Mouse (Mus musculus): Measurements from ENCODE around the gene Gm20388. TPM values are rescaled to one million over a fixed set of nuclear protein-coding genes. Genes with fewer than 3 reads are reported as not detected.

Gm20388 gene
- polyA plus RNA-seq, 1 experiment, result 23.9 TPM

DNA sequence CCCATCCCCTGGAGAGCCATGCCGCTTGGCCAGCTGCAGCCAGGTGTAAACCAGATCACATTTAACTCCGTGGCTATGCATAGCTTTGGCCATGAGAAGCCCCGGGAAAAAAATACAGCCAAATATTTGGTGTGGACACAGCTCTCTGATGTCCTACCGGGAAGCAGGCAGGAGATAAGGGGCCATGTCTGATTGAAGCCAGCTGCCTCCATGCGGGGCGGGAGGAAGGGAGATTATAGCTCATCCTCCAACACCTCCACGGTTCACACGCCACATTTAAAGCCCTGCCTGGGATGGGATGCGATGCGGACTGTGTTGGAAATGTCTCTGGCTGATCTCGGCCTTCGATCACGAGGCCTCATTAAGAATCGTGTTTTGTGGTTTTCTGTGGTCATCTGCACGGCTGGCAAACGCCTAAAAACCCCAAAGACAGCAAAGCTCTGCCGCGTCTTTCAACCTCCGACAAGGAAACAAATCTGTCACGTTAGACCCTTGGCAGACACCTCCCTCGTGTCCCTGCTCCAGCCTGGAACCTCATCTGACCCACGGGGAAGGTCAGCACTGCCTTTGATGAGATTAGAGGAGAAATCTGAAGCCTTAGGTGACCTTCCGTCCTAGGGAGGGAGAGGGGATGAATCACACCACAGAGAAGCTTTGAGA, 2165.7 kb downstream of the Gm20388 start:
- no peak overlapping the region for H3K27ac ChIP-seq (ENCODE audit: insufficient read depth, low read length)
- no peak overlapping the region for H3K4me3 ChIP-seq (ENCODE audit: insufficient read depth, low read length)
- TF ChIP-seq POLR2A (IDR thresholded peaks at IDR 0.05; ENCODE audit: extremely low read depth, insufficient read depth, low read length) (no peak), CTCF (IDR thresholded peaks at IDR 0.05; ENCODE audit: extremely low read depth, insufficient read depth, low read length) (no peak)
- H3K4me1 ChIP-seq (ENCODE audit: control insufficient read depth, insufficient read depth, low read length), result no peaks in the 10 kb centered on the region

DNA sequence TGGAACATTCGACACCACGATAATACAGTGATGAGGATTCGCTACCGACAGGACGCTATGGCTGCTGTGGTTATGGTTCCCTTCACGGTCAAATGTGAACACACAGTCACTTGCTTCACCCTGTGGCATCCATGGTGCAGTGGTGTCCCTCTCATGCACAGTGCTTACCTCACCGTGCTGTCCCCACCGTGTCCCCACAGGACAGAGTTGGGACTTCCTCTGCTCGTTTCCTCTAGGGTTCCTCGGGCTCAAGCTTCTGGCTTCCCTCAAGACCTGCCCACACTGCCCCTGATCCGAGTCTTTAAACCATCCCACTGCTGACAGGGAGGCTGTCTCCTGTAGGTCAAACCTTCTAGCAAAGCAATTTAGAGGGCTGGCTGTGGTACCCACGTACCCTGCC, 2167.7 kb downstream of the Gm20388 start:
- Histone ChIP-seq H3K4me1 (ENCODE audit: control insufficient read depth, insufficient read depth, low read length) (no peaks in the 10 kb centered on the region), H3K27ac (ENCODE audit: insufficient read depth, low read length) (no peak overlapping the region), H3K4me3 (ENCODE audit: insufficient read depth, low read length) (no peak overlapping the region)
- TF ChIP-seq CTCF (IDR thresholded peaks at IDR 0.05; ENCODE audit: extremely low read depth, insufficient read depth, low read length) (no peak), POLR2A (IDR thresholded peaks at IDR 0.05; ENCODE audit: extremely low read depth, insufficient read depth, low read length) (no peak)

DNA sequence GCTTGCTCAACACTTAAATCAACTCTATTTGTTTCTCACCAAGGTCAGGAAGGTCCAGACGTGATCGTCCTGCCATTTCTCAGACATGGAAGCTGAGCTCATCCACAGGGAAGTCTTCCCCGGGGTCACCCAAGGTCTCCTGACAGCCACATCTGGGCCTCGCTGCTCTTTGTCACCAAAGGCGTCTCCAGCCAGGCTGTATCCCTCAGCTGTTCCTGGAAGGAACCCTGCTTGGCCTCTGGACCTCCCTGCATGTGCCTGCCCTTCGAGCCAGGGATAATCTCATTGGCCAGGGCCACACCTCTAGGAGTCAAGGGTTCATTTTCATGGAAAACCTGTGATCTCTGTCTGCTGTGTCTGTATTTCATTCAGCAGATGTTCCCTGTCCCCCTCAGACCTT, 2168.5 kb downstream of the Gm20388 start:
- no peak overlapping the region for H3K27ac ChIP-seq (ENCODE audit: insufficient read depth, low read length)
- H3K4me3 ChIP-seq (ENCODE audit: insufficient read depth, low read length), result no peak overlapping the region
- no peaks in the 10 kb centered on the region; the same call in 1 of the 2 replicates for H3K4me1 ChIP-seq (ENCODE audit: control insufficient read depth, insufficient read depth, low read length)
- TF ChIP-seq CTCF (IDR thresholded peaks at IDR 0.05; ENCODE audit: extremely low read depth, insufficient read depth, low read length) (no peak), POLR2A (IDR thresholded peaks at IDR 0.05; ENCODE audit: extremely low read depth, insufficient read depth, low read length) (no peak)

DNA sequence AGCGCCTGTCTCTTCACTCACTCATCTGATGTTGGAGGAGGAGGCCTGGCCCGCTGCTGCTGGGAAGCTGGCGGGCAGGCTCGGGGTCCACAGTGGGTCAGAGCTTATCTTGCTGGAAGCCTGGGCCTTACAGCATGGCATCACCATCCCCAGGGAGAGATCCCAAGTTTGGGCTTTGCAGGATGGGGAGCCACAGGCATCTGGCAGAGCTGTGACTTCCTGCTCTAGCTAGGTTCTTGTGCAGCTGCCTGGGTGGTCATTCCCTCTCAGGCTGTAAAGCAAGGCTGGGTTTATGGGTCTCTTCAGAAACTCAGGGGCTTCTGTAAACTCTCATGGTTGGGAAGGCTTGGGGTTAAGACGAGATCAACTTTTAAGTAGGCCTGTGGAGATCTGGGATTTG, 2169.7 kb downstream of the Gm20388 start:
- TF ChIP-seq CTCF (IDR thresholded peaks at IDR 0.05; ENCODE audit: extremely low read depth, insufficient read depth, low read length) (no peak), POLR2A (IDR thresholded peaks at IDR 0.05; ENCODE audit: extremely low read depth, insufficient read depth, low read length) (no peak)

DNA sequence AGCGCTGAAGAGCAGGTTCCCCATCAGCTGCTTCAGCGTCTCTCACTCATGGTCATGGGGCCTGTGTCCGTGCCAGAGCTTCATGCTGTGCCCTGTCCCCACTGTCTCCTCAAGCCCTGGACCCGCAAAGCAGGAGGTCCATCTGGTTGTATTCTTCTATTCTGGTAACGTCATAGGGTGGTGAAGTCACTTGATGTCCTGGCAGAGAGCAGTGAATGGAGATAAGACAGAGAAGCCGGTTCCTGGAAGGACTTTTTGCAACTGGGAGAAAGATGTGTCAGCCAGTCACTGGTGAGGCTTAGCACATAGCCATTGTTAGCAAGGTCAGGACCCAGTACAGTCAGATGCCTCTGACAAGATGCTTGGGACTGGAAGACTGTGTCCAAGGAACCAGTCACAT, 2172.8 kb downstream of the Gm20388 start:
- no peak overlapping the region for H3K4me3 ChIP-seq (ENCODE audit: insufficient read depth, low read length)
- no peak for TF ChIP-seq CTCF (IDR thresholded peaks at IDR 0.05; ENCODE audit: extremely low read depth, insufficient read depth, low read length)
- TF ChIP-seq POLR2A (IDR thresholded peaks at IDR 0.05; ENCODE audit: extremely low read depth, insufficient read depth, low read length), result no peak
- H3K27ac ChIP-seq (ENCODE audit: insufficient read depth, low read length), result no peak overlapping the region
- peaks cover 6% of the 10 kb centered on the region for H3K4me1 ChIP-seq (ENCODE audit: control insufficient read depth, insufficient read depth, low read length)

More for the DNA sequence above, 2169.7 kb downstream of the Gm20388 start:
- no peak overlapping the region for H3K27ac ChIP-seq (ENCODE audit: insufficient read depth, low read length)
- no peak overlapping the region for H3K4me3 ChIP-seq (ENCODE audit: insufficient read depth, low read length)
- peaks cover 2% of the 10 kb centered on the region for H3K4me1 ChIP-seq (ENCODE audit: control insufficient read depth, insufficient read depth, low read length)

DNA sequence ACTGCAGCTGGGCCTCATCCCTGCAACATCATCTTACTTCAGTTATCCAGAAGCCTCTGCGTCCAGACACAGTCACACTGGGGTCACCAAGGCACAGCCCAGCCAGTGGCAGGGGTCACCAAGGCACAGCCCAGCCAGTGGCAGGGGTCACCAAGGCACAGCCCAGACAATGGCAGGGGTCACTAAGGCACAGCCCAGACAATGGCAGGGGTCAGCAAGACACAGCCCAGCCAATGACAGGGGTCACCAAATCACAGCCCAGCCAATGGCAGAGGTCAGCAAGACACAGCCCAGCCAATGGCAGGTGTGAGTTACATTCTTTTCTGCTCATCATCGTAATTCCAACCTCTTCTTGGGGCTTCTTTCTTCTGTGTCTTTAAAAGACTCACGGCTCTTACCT, 2173.5 kb downstream of the Gm20388 start:
- Histone ChIP-seq H3K4me1 (ENCODE audit: control insufficient read depth, insufficient read depth, low read length) (peaks cover 6% of the 10 kb centered on the region), H3K27ac (ENCODE audit: insufficient read depth, low read length) (no peak overlapping the region), H3K4me3 (ENCODE audit: insufficient read depth, low read length) (no peak overlapping the region)
- TF ChIP-seq POLR2A (IDR thresholded peaks at IDR 0.05; ENCODE audit: extremely low read depth, insufficient read depth, low read length) (no peak), CTCF (IDR thresholded peaks at IDR 0.05; ENCODE audit: extremely low read depth, insufficient read depth, low read length) (no peak)

DNA sequence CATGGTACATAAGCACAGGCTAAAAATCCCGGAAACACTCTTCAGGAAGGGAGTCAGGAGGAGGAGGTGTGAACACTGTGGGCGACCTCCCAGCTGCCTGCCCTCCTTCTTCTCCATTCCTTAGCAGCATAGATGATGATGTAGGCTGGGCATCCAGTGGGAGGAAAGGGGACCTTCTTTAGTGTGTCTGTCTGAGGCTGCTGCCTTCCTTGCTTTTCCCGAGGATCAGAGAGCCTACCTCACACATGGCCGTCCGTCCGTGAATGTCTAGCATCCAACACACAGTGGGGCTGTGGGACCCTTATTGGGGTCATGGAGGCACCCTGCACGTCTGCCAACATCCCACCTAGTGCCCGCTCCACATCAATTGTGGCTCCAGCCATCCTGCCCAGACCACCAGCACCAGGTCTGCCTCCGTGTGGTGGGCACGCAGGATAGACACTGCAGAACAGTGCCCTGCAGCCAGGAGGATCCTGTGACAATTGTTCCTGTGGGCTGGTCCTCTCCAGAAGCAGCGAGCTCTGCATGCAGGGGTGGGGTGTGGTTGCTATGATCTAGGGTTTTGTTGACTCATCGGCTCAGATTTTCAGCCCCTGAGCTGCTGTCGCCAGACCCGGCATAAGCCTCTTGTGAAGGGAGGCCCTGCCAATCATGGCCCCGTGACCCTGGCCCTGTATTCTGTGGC, 2174.2 kb downstream of the Gm20388 start:
- TF ChIP-seq POLR2A (IDR thresholded peaks at IDR 0.05; ENCODE audit: extremely low read depth, insufficient read depth, low read length), result peak; percentile 59
- 0 out of 2 replicates have a peak, but pooled peaks have one; percentile 11 for TF ChIP-seq CTCF (IDR thresholded peaks at IDR 0.05; ENCODE audit: extremely low read depth, insufficient read depth, low read length)
- Histone ChIP-seq H3K27ac (ENCODE audit: insufficient read depth, low read length) (peak overlapping the region; percentile 30), H3K4me1 (ENCODE audit: control insufficient read depth, insufficient read depth, low read length) (peaks cover 6% of the 10 kb centered on the region), H3K4me3 (ENCODE audit: insufficient read depth, low read length) (no peak overlapping the region)

DNA sequence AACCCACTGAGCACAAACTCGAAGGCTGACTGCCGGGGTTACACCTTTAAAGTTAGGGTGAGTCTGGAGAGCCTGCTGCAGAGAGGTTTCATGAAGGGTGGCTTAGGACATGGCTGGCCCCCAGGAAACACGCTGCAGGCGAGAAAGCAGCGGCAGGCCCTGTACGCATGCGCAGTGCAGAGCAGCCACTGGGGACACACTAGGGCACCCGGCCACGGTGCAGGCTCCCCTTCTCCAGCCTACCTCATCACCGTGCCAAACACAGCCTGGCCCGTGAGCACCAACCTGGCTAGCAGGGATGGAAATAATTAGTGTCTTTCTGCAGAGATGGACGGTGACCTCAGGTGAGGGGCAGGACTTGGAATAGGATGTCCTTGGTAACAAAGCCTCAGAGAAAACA, 2175.4 kb downstream of the Gm20388 start:
- TF ChIP-seq CTCF (IDR thresholded peaks at IDR 0.05; ENCODE audit: extremely low read depth, insufficient read depth, low read length) (no peak), POLR2A (IDR thresholded peaks at IDR 0.05; ENCODE audit: extremely low read depth, insufficient read depth, low read length) (no peak)
- H3K4me1 ChIP-seq (ENCODE audit: control insufficient read depth, insufficient read depth, low read length), result peaks cover 6% of the 10 kb centered on the region
- H3K27ac ChIP-seq (ENCODE audit: insufficient read depth, low read length), result no peak overlapping the region
- no peak overlapping the region for H3K4me3 ChIP-seq (ENCODE audit: insufficient read depth, low read length)

DNA sequence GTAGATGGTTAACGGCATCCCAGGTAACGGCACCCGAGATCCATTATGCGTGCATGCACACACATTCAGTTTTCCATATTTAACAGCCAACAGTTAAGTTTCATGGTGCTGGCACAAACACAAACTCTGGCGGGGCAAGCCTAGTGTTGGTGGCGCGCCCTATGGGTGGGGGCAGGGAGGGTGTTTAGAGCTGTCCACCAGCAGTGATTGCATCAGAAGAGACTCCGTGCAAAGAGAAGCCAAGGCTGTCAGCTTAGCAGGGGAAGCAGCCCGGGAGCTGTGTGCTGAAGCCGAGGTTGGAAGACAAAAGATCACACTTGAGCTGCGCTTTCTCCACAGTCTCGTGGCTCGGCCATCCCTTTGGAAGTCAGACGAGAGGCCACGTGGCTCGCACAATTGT, 2178.0 kb downstream of the Gm20388 start:
- no peak overlapping the region for H3K4me3 ChIP-seq (ENCODE audit: insufficient read depth, low read length)
- H3K27ac ChIP-seq (ENCODE audit: insufficient read depth, low read length), result no peak overlapping the region
- H3K4me1 ChIP-seq (ENCODE audit: control insufficient read depth, insufficient read depth, low read length), result peaks cover 6% of the 10 kb centered on the region
- TF ChIP-seq POLR2A (IDR thresholded peaks at IDR 0.05; ENCODE audit: extremely low read depth, insufficient read depth, low read length), result no peak
- TF ChIP-seq CTCF (IDR thresholded peaks at IDR 0.05; ENCODE audit: extremely low read depth, insufficient read depth, low read length), result no peak

DNA sequence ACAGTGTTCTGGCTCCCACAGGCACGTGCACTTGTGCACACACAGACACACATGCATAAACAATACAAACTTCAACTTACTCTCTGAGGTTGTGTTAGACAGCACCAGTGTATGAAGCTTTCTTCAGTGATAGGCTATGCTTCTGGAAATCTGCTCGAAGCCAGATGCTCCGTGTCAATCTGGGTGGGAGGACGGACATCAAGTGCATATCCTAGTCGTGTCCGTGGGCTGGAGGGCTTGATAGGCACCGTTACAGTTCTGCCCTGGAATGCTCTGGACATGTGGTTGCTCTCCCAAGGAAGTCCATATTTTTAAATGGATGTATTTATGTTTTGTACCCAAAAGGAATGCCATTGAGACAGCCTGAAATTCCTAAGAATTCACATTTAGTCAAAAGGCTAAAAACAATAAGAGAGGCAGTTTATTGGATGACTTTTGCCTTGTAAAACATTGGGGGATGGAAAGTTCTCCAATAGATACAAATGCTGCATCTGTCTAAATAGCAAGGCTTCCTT, 2178.6 kb downstream of the Gm20388 start:
- Histone ChIP-seq H3K4me3 (ENCODE audit: insufficient read depth, low read length) (no peak overlapping the region), H3K4me1 (ENCODE audit: control insufficient read depth, insufficient read depth, low read length) (peaks cover 6% of the 10 kb centered on the region), H3K27ac (ENCODE audit: insufficient read depth, low read length) (no peak overlapping the region)
- TF ChIP-seq CTCF (IDR thresholded peaks at IDR 0.05; ENCODE audit: extremely low read depth, insufficient read depth, low read length), result no peak
- no peak for TF ChIP-seq POLR2A (IDR thresholded peaks at IDR 0.05; ENCODE audit: extremely low read depth, insufficient read depth, low read length)

Measured in cortical plate, adult 2 months (tissue).